Mouse (Mus musculus): ENCODE measurements around the gene Rps29. TPM values are rescaled to one million over a fixed set of nuclear protein-coding genes. Genes with fewer than 3 reads are reported as not detected.
A peak's percentile ranks its signal among the peaks of the same experiment; 100 is the strongest.

Gene Rps29
- polyA plus RNA-seq, 1 experiment = 6,498 TPM

GRCm38 (mm10) chr12:69159578-69159940, 573 bp upstream of the Rps29 start:
- TF ChIP-seq POLR2AphosphoS2 (IDR thresholded peaks at IDR 0.05; ENCODE audit: insufficient read length, low read depth) (no peak), USF1 (IDR thresholded peaks at IDR 0.05; ENCODE audit: low read depth) (no peak), MAX (IDR thresholded peaks at IDR 0.05; ENCODE audit: low read depth) (no peak), REST (IDR thresholded peaks at IDR 0.05; ENCODE audit: insufficient read depth, insufficient read length) (no peak), MYOG (IDR thresholded peaks at IDR 0.05; ENCODE audit: control insufficient read depth in 1 of 3, insufficient read depth in 1 of 3, insufficient read length in 2 of 3, low read depth in 2 of 3) (no peak), CEBPB (IDR thresholded peaks at IDR 0.05; ENCODE audit: insufficient read depth, poor library complexity, severe bottlenecking) (no peak), MYOD1 (IDR thresholded peaks at IDR 0.05; ENCODE audit: control insufficient read depth in 1 of 3, insufficient read length in 2 of 3, low read depth in 2 of 3) (no peak), SRF (IDR thresholded peaks at IDR 0.05; ENCODE audit: control insufficient read depth, insufficient read length, low read depth) (no peak), E2F4 (IDR thresholded peaks at IDR 0.05; ENCODE audit: insufficient read depth) (no peak), TCF12 (IDR thresholded peaks at IDR 0.05; ENCODE audit: insufficient read depth, poor library complexity, severe bottlenecking) (no peak), POLR2A (IDR thresholded peaks at IDR 0.05; ENCODE audit: insufficient read length, low read depth) (no peak), TCF3 (IDR thresholded peaks at IDR 0.05; ENCODE audit: insufficient read length, low read depth) (no peak)
- peak overlapping the region; percentile 69 for H3K4me3 ChIP-seq
- peak overlapping the region; percentile 57 for H3K4me2 ChIP-seq (ENCODE audit: low read depth)
- no peaks in the 10 kb centered on the region for H3K27me3 ChIP-seq (ENCODE audit: control insufficient read depth, insufficient read depth, insufficient read length)
- H3K36me3 ChIP-seq (ENCODE audit: control insufficient read depth, insufficient read depth) = peaks cover 23% of the 10 kb centered on the region
- peaks cover 15% of the 10 kb centered on the region for H3K79me2 ChIP-seq (ENCODE audit: control insufficient read depth, insufficient read depth)
- no peak overlapping the region for H3ac ChIP-seq (ENCODE audit: control insufficient read depth, insufficient read length)

- TF ChIP-seq MAX (IDR thresholded peaks at IDR 0.05; ENCODE audit: low read depth) (no peak), CEBPB (IDR thresholded peaks at IDR 0.05; ENCODE audit: insufficient read depth, poor library complexity, severe bottlenecking) (no peak), TCF12 (IDR thresholded peaks at IDR 0.05; ENCODE audit: insufficient read depth, poor library complexity, severe bottlenecking) (no peak), SRF (IDR thresholded peaks at IDR 0.05; ENCODE audit: control insufficient read depth, insufficient read length, low read depth) (no peak), MYOD1 (IDR thresholded peaks at IDR 0.05; ENCODE audit: control insufficient read depth in 1 of 3, insufficient read length in 2 of 3, low read depth in 2 of 3) (no peak), E2F4 (IDR thresholded peaks at IDR 0.05; ENCODE audit: insufficient read depth) (no peak), REST (IDR thresholded peaks at IDR 0.05; ENCODE audit: insufficient read depth, insufficient read length) (no peak), POLR2A (IDR thresholded peaks at IDR 0.05; ENCODE audit: insufficient read length, low read depth) (no peak), TCF3 (IDR thresholded peaks at IDR 0.05; ENCODE audit: insufficient read length, low read depth) (no peak)
- peak overlapping the region; percentile 97 for H3ac ChIP-seq (ENCODE audit: control insufficient read depth, insufficient read length)
- H3K4me3 ChIP-seq = peak overlapping the region; percentile 69
- H3K4me2 ChIP-seq (ENCODE audit: low read depth) = peak overlapping the region; percentile 90
- peaks cover 15% of the 10 kb centered on the region for H3K79me2 ChIP-seq (ENCODE audit: control insufficient read depth, insufficient read depth)
- H3K27me3 ChIP-seq (ENCODE audit: control insufficient read depth, insufficient read depth, insufficient read length) = no peaks in the 10 kb centered on the region
- H3K36me3 ChIP-seq (ENCODE audit: control insufficient read depth, insufficient read depth) = peaks cover 23% of the 10 kb centered on the region
Measured at GRCm38 (mm10) chr12:69158366-69158764, 621 bp downstream of the Rps29 start.

- no peak for TF ChIP-seq USF1 (IDR thresholded peaks at IDR 0.05; ENCODE audit: low read depth)
- TF ChIP-seq SRF (IDR thresholded peaks at IDR 0.05; ENCODE audit: control insufficient read depth, insufficient read length, low read depth) = no peak
- TF ChIP-seq REST (IDR thresholded peaks at IDR 0.05; ENCODE audit: insufficient read depth, insufficient read length) = no peak
- TF ChIP-seq POLR2A (IDR thresholded peaks at IDR 0.05; ENCODE audit: insufficient read length, low read depth) = no peak
- no peak for TF ChIP-seq MAX (IDR thresholded peaks at IDR 0.05; ENCODE audit: low read depth)
- TF ChIP-seq CEBPB (IDR thresholded peaks at IDR 0.05; ENCODE audit: insufficient read depth, poor library complexity, severe bottlenecking) = no peak
- TF ChIP-seq MYOD1 (IDR thresholded peaks at IDR 0.05; ENCODE audit: control insufficient read depth in 1 of 3, insufficient read length in 2 of 3, low read depth in 2 of 3) = no peak
- TF ChIP-seq E2F4 (IDR thresholded peaks at IDR 0.05; ENCODE audit: insufficient read depth) = no peak
- no peak for TF ChIP-seq POLR2AphosphoS2 (IDR thresholded peaks at IDR 0.05; ENCODE audit: insufficient read length, low read depth)
- no peak for TF ChIP-seq TCF3 (IDR thresholded peaks at IDR 0.05; ENCODE audit: insufficient read length, low read depth)
- TF ChIP-seq MYOG (IDR thresholded peaks at IDR 0.05; ENCODE audit: control insufficient read depth in 1 of 3, insufficient read depth in 1 of 3, insufficient read length in 2 of 3, low read depth in 2 of 3) = no peak
- no peak for TF ChIP-seq TCF12 (IDR thresholded peaks at IDR 0.05; ENCODE audit: insufficient read depth, poor library complexity, severe bottlenecking)
- peaks cover 23% of the 10 kb centered on the region for H3K36me3 ChIP-seq (ENCODE audit: control insufficient read depth, insufficient read depth)
- peaks cover 15% of the 10 kb centered on the region for H3K79me2 ChIP-seq (ENCODE audit: control insufficient read depth, insufficient read depth)
- H3K27me3 ChIP-seq (ENCODE audit: control insufficient read depth, insufficient read depth, insufficient read length) = no peaks in the 10 kb centered on the region
- peak overlapping the region; percentile 69 for H3K4me3 ChIP-seq
- no peak overlapping the region for H3ac ChIP-seq (ENCODE audit: control insufficient read depth, insufficient read length)
- peak overlapping the region; percentile 90 for H3K4me2 ChIP-seq (ENCODE audit: low read depth)
Measured at GRCm38 (mm10) chr12:69157107-69157506, 1.9 kb downstream of the Rps29 start.

- H3K4me3 ChIP-seq = no peak overlapping the region
- peaks cover 23% of the 10 kb centered on the region for H3K36me3 ChIP-seq (ENCODE audit: control insufficient read depth, insufficient read depth)
- H3K4me2 ChIP-seq (ENCODE audit: low read depth) = no peak overlapping the region
- TF ChIP-seq SRF (IDR thresholded peaks at IDR 0.05; ENCODE audit: control insufficient read depth, insufficient read length, low read depth) = no peak
- TF ChIP-seq POLR2AphosphoS2 (IDR thresholded peaks at IDR 0.05; ENCODE audit: insufficient read length, low read depth) = peak; percentile 35
- H3K27me3 ChIP-seq (ENCODE audit: control insufficient read depth, insufficient read depth, insufficient read length) = no peaks in the 10 kb centered on the region
- no peak overlapping the region for H3ac ChIP-seq (ENCODE audit: control insufficient read depth, insufficient read length)
- peaks cover 15% of the 10 kb centered on the region for H3K79me2 ChIP-seq (ENCODE audit: control insufficient read depth, insufficient read depth)
Measured at GRCm38 (mm10) chr12:69156436-69156835, 2.5 kb downstream of the Rps29 start.

- no peak overlapping the region for H3ac ChIP-seq (ENCODE audit: control insufficient read depth, insufficient read length)
- TF ChIP-seq POLR2AphosphoS2 (IDR thresholded peaks at IDR 0.05; ENCODE audit: insufficient read length, low read depth) (no peak), USF1 (IDR thresholded peaks at IDR 0.05; ENCODE audit: low read depth) (no peak), POLR2A (IDR thresholded peaks at IDR 0.05; ENCODE audit: insufficient read length, low read depth) (no peak), MYOD1 (IDR thresholded peaks at IDR 0.05; ENCODE audit: control insufficient read depth in 1 of 3, insufficient read length in 2 of 3, low read depth in 2 of 3) (no peak), TCF3 (IDR thresholded peaks at IDR 0.05; ENCODE audit: insufficient read length, low read depth) (no peak), CEBPB (IDR thresholded peaks at IDR 0.05; ENCODE audit: insufficient read depth, poor library complexity, severe bottlenecking) (no peak), MAX (IDR thresholded peaks at IDR 0.05; ENCODE audit: low read depth) (no peak), MYOG (IDR thresholded peaks at IDR 0.05; ENCODE audit: control insufficient read depth in 1 of 3, insufficient read depth in 1 of 3, insufficient read length in 2 of 3, low read depth in 2 of 3) (no peak), SRF (IDR thresholded peaks at IDR 0.05; ENCODE audit: control insufficient read depth, insufficient read length, low read depth) (no peak), TCF12 (IDR thresholded peaks at IDR 0.05; ENCODE audit: insufficient read depth, poor library complexity, severe bottlenecking) (no peak), E2F4 (IDR thresholded peaks at IDR 0.05; ENCODE audit: insufficient read depth) (no peak), REST (IDR thresholded peaks at IDR 0.05; ENCODE audit: insufficient read depth, insufficient read length) (no peak)
- H3K4me3 ChIP-seq = no peak overlapping the region
- H3K27me3 ChIP-seq (ENCODE audit: control insufficient read depth, insufficient read depth, insufficient read length) = no peaks in the 10 kb centered on the region
- H3K4me2 ChIP-seq (ENCODE audit: low read depth) = no peak overlapping the region
- peaks cover 23% of the 10 kb centered on the region for H3K36me3 ChIP-seq (ENCODE audit: control insufficient read depth, insufficient read depth)
- peaks cover 15% of the 10 kb centered on the region for H3K79me2 ChIP-seq (ENCODE audit: control insufficient read depth, insufficient read depth)
Measured at GRCm38 (mm10) chr12:69155923-69156322, 3.1 kb downstream of the Rps29 start.

All from myocyte (in vitro differentiated cells).